Mouse (Mus musculus) bone marrow macrophage, adult 2 months (primary cell): ENCODE data around the gene Tmprss6.

Source experiments
- CTCF ChIP-seq: IDR thresholded peaks from 2 replicates; pipeline ENCODE4 v1.5.1; 2012; ENCODE audit warnings: low read depth, mild to moderate bottlenecking, low read length, moderate library complexity
- POLR2A ChIP-seq: IDR thresholded peaks from 2 replicates; pipeline ENCODE4 v1.6.1; 2012; ENCODE audit warnings: mild to moderate bottlenecking, low read depth, low read length, borderline replicate concordance

DNA sequence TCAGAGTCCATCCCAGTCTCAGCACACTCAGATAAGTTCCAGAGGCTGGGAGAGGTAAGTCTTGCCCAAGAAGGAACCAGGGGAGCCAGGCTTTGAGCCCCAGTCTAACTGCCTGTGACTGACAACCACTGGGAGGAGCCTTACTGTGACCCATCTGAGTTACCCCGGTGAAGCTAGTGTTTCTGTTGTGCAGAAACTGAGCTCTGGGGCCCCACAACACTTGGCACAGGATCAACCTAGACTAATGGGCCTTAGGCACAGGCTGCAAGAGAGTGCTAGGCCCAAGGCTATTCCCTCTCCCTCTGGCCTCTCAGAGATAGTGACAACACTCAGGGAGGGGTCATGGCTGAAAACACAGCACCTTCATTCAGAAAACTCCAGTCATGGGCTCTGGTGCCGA is 17.2 kb downstream of the Tmprss6 start:
- TF ChIP-seq POLR2A: no peak
- TF ChIP-seq CTCF: no peak
